Comparison of ENCODE assay signal across 8 mouse cellular contexts in genomic region chr11:3291311-3292061, GRCm38 (mm10). TPM values are rescaled to one million over a fixed set of nuclear protein-coding genes. Genes with fewer than 3 reads are reported as not detected.
A peak's percentile ranks its signal among the peaks of the same experiment; 100 is the strongest.
DNase-seq lines count a peak whose midpoint lies in the region; ATAC-seq and TF ChIP-seq lines count a peak whose summit lies in the region.

No protein-coding gene starts in this region.

- DNase-seq in gastrocnemius, postnatal 25 days = peak; percentile 21
- no peak for DNase-seq in gastrocnemius, adult 18-20 months (ENCODE audit: low spot score)
- DNase-seq in ES-E14 (ENCODE audit: low read depth, low spot score) = no peak
- DNase-seq in forebrain, embryonic 11.5 days (ENCODE audit: low spot score) = peak; percentile 76
- DNase-seq in urinary bladder, postnatal 10 days (ENCODE audit: low spot score) = no peak

- H3K4me1 ChIP-seq in ES-E14 (ENCODE audit: control insufficient read depth in 2 of 2, insufficient read depth in 2 of 2, low read length in 2 of 2, poor library complexity in 1 of 2) = peaks cover 3 to 5% of the 10 kb centered on the region in 2 experiments
- H3K4me1 ChIP-seq in forebrain, embryonic 11.5 days (replicated peaks; ENCODE audit: control insufficient read depth, insufficient read depth, low read length) = peaks cover 27% of the 10 kb centered on the region
- H3K4me1 ChIP-seq in intestine, embryonic 16.5 days (ENCODE audit: control insufficient read depth, insufficient read depth, low read length) = peaks cover 41% of the 10 kb centered on the region
- H3K4me1 ChIP-seq in stomach, embryonic 16.5 days (ENCODE audit: control insufficient read depth, insufficient read depth, low read length) = peaks cover 49% of the 10 kb centered on the region

- H3K4me3 ChIP-seq in ES-E14 (ENCODE audit: insufficient read depth in 1 of 2, low read depth in 1 of 2, low read length in 2 of 2, poor library complexity in 1 of 2, severe bottlenecking in 1 of 2) = peak overlapping the region; percentile 83 to 96
- peak overlapping the region; percentile 92 for H3K4me3 ChIP-seq in forebrain, embryonic 11.5 days (ENCODE audit: low read depth, low read length)
- H3K4me3 ChIP-seq in intestine, embryonic 16.5 days (ENCODE audit: low read length) = peak overlapping the region; percentile 87
- peak overlapping the region; percentile 85 for H3K4me3 ChIP-seq in stomach, embryonic 16.5 days (replicated peaks; ENCODE audit: low read length)

- peak overlapping the region; percentile 89 for H3K27ac ChIP-seq in ES-E14 (ENCODE audit: insufficient read depth, low read depth, low read length, poor library complexity, severe bottlenecking)
- peak overlapping the region; percentile 97 for H3K27ac ChIP-seq in forebrain, embryonic 11.5 days (ENCODE audit: low read depth, low read length)
- peak overlapping the region; percentile 100 for H3K27ac ChIP-seq in intestine, embryonic 16.5 days (ENCODE audit: low read length)
- peak overlapping the region; percentile 100 for H3K27ac ChIP-seq in stomach, embryonic 16.5 days (ENCODE audit: low read length)

- H3K9ac ChIP-seq in ES-E14 (ENCODE audit: insufficient read depth, low read depth, low read length, poor library complexity, severe bottlenecking) = peak overlapping the region; percentile 83
- peak overlapping the region; percentile 99 for H3K9ac ChIP-seq in forebrain, embryonic 11.5 days (ENCODE audit: low read length)
- H3K9ac ChIP-seq in intestine, embryonic 16.5 days (ENCODE audit: low read depth, low read length) = peak overlapping the region; percentile 99
- peak overlapping the region; percentile 99 for H3K9ac ChIP-seq in stomach, embryonic 16.5 days (ENCODE audit: low read length)

- WGBS in forebrain, embryonic 11.5 days = under 1% methylated on average over 26 of the region's 26 CpGs
- WGBS in intestine, embryonic 16.5 days = 1% methylated on average over 26 of the region's 26 CpGs
- WGBS in stomach, embryonic 16.5 days = 2% methylated on average over 26 of the region's 26 CpGs

- peaks cover 37% of the 10 kb centered on the region for H3K36me3 ChIP-seq in ES-E14 (ENCODE audit: control insufficient read depth, insufficient read depth, low read length, poor library complexity, severe bottlenecking)
- H3K36me3 ChIP-seq in forebrain, embryonic 11.5 days (ENCODE audit: control insufficient read depth, insufficient read depth, low read length) = peaks cover 18% of the 10 kb centered on the region
- peaks cover 14% of the 10 kb centered on the region for H3K36me3 ChIP-seq in intestine, embryonic 16.5 days (ENCODE audit: control insufficient read depth, insufficient read depth, low read length)
- H3K36me3 ChIP-seq in stomach, embryonic 16.5 days (ENCODE audit: control insufficient read depth, insufficient read depth, low read length) = peaks cover 7% of the 10 kb centered on the region; the same call in 1 of the 2 replicates

- H3K27me3 ChIP-seq in forebrain, embryonic 11.5 days (ENCODE audit: control insufficient read depth, insufficient read depth, low read length) = no peaks in the 10 kb centered on the region
- H3K27me3 ChIP-seq in intestine, embryonic 16.5 days (replicated peaks; ENCODE audit: control insufficient read depth, insufficient read depth, low read length) = no peaks in the 10 kb centered on the region
- no peaks in the 10 kb centered on the region for H3K27me3 ChIP-seq in stomach, embryonic 16.5 days (ENCODE audit: control insufficient read depth, insufficient read depth, low read length)

- no peaks in the 10 kb centered on the region for H3K9me3 ChIP-seq in ES-E14 (ENCODE audit: control insufficient read depth, insufficient read depth, low read depth, low read length)
- no peaks in the 10 kb centered on the region for H3K9me3 ChIP-seq in forebrain, embryonic 11.5 days (ENCODE audit: control insufficient read depth, low read length)
- no peaks in the 10 kb centered on the region for H3K9me3 ChIP-seq in intestine, embryonic 16.5 days (ENCODE audit: control insufficient read depth, low read length)
- H3K9me3 ChIP-seq in stomach, embryonic 16.5 days (replicated peaks; ENCODE audit: control insufficient read depth, low read length) = no peaks in the 10 kb centered on the region

- H3K4me2 ChIP-seq in forebrain, embryonic 11.5 days (ENCODE audit: low read depth, low read length, severe bottlenecking) = peak overlapping the region; percentile 99
- peak overlapping the region; percentile 98 for H3K4me2 ChIP-seq in intestine, embryonic 16.5 days (ENCODE audit: low read depth, low read length)
- peak overlapping the region; percentile 97 for H3K4me2 ChIP-seq in stomach, embryonic 16.5 days (ENCODE audit: low read depth, low read length)

- in situ Hi-C loops in ES-E14 (cut with MboI; ENCODE audit: low sequenced_read_pairs in 2 of 2, unreplicated experiment in 2 of 2) = no loop called here

- no peak for ATAC-seq in forebrain, embryonic 11.5 days (replicated peaks; ENCODE audit: low FRiP score)
- no peak for ATAC-seq in intestine, embryonic 16.5 days
- peak; percentile 6 for ATAC-seq in megakaryocyte progenitor cell, adult 5-6 weeks (replicated peaks; ENCODE audit: poor library complexity)
- no peak for ATAC-seq in stomach, embryonic 16.5 days (ENCODE audit: insufficient read depth, low FRiP score)

TF ChIP-seq in ES-E14, 5 proteins besides CTCF, POLR2A, EP300 and RAD21:
- TF ChIP-seq HCFC1 (IDR thresholded peaks at IDR 0.05; ENCODE audit: borderline replicate concordance, insufficient read depth, low read length) = peak; percentile 8; the same call in 1 of the 2 replicates
- TF ChIP-seq MAFK (IDR thresholded peaks at IDR 0.05; ENCODE audit: insufficient read depth, low read depth, low read length) = no peak
- TF ChIP-seq ZNF384 (IDR thresholded peaks at IDR 0.05; ENCODE audit: low read depth, low read length) = no peak
- TF ChIP-seq CHD2 (IDR thresholded peaks at IDR 0.05; ENCODE audit: low read depth, low read length) = no peak
- TF ChIP-seq ZC3H11A (IDR thresholded peaks at IDR 0.05; ENCODE audit: borderline replicate concordance, low read depth, low read length) = no peak

RNA-seq across cellular contexts. Expression of gene Patz1, which starts 2.8 kb away (rescaled TPM):
- total RNA-seq in gastrocnemius, postnatal 25 days (2021) = 1 to 10 TPM; 9.2 to 9.6 TPM
- 10 to 100 TPM; 11.3 to 12.7 TPM for total RNA-seq in gastrocnemius, adult 18-20 months (2021)
- 61.8 and 63.5 TPM in 2 replicates for total RNA-seq in ES-E14 (2012; rRNA removed)
- 130 and 131 TPM in 2 replicates for polyA plus RNA-seq in forebrain, embryonic 11.5 days (2014; fragmentation: Nextera tagmentation; extraction: Ambion mirVana)
- 20.9 and 22.1 TPM in 2 replicates for polyA plus RNA-seq in intestine, embryonic 16.5 days (2015; fragmentation: Nextera tagmentation; extraction: Ambion mirVana)
- 69.4 and 77.3 TPM in 2 replicates for total RNA-seq in megakaryocyte progenitor cell, adult 5-6 weeks (2015)
- total RNA-seq in megakaryocyte progenitor cell, adult 5-6 weeks (2017) = 66.4 and 72.5 TPM in 2 replicates
- 26.1 and 26.5 TPM in 2 replicates for polyA plus RNA-seq in stomach, embryonic 16.5 days (2015; fragmentation: Nextera tagmentation; extraction: Ambion mirVana)

RNA-seq across cellular contexts. Expression of gene Drg1, which starts 25.3 kb away (rescaled TPM):
- total RNA-seq in gastrocnemius, postnatal 25 days (2021) = 10 to 100 TPM; 42.8 to 45.0 TPM
- 10 to 100 TPM; 44.5 to 45.0 TPM for total RNA-seq in gastrocnemius, adult 18-20 months (2021)
- 119 and 180 TPM in 2 replicates for total RNA-seq in ES-E14 (2012; rRNA removed)
- polyA plus RNA-seq in forebrain, embryonic 11.5 days (2014; fragmentation: Nextera tagmentation; extraction: Ambion mirVana) = 289 and 299 TPM in 2 replicates
- 179 and 194 TPM in 2 replicates for polyA plus RNA-seq in intestine, embryonic 16.5 days (2015; fragmentation: Nextera tagmentation; extraction: Ambion mirVana)
- total RNA-seq in megakaryocyte progenitor cell, adult 5-6 weeks (2015) = 253 and 258 TPM in 2 replicates
- total RNA-seq in megakaryocyte progenitor cell, adult 5-6 weeks (2017) = 196 and 234 TPM in 2 replicates
- polyA plus RNA-seq in stomach, embryonic 16.5 days (2015; fragmentation: Nextera tagmentation; extraction: Ambion mirVana) = 193 and 213 TPM in 2 replicates

RNA-seq across cellular contexts. Expression of gene Pik3ip1, which starts 38.7 kb away (rescaled TPM):
- total RNA-seq in gastrocnemius, postnatal 25 days (2021) = 10 to 100 TPM; 15.3 to 17.7 TPM
- total RNA-seq in gastrocnemius, adult 18-20 months (2021) = 10 to 100 TPM; 27.2 to 30.8 TPM
- total RNA-seq in ES-E14 (2012; rRNA removed) = 8.5 and 16.1 TPM in 2 replicates
- polyA plus RNA-seq in forebrain, embryonic 11.5 days (2014; fragmentation: Nextera tagmentation; extraction: Ambion mirVana) = 9.7 and 10.6 TPM in 2 replicates
- polyA plus RNA-seq in intestine, embryonic 16.5 days (2015; fragmentation: Nextera tagmentation; extraction: Ambion mirVana) = 7.3 and 8.8 TPM in 2 replicates
- 16.6 and 20.1 TPM in 2 replicates for total RNA-seq in megakaryocyte progenitor cell, adult 5-6 weeks (2015)
- total RNA-seq in megakaryocyte progenitor cell, adult 5-6 weeks (2017) = 32.9 and 55.1 TPM in 2 replicates
- polyA plus RNA-seq in stomach, embryonic 16.5 days (2015; fragmentation: Nextera tagmentation; extraction: Ambion mirVana) = 9.4 and 11.8 TPM in 2 replicates

Comparison
In these comparisons a context has a peak if more than half of its experiments do, and no peak if none do; other contexts are left out.
1. DNase-seq: peak in gastrocnemius, postnatal 25 days (single experiment) and forebrain, embryonic 11.5 days (single experiment); none in gastrocnemius, adult 18-20 months (single experiment), ES-E14 (single experiment) and urinary bladder, postnatal 10 days (single experiment).
2. Peak in every context shown above with its lines, with median percentiles within 50 percentile points of each other: H3K27ac ChIP-seq, H3K4me3 ChIP-seq, H3K9ac ChIP-seq and H3K4me2 ChIP-seq.